Mouse (Mus musculus) cerebellum, adult 2 months (tissue): ENCODE results near the gene Kdm3a.
A peak's percentile ranks its signal among the peaks of the same experiment; 100 is the strongest.

ENCODE experiments used
- CTCF ChIP-seq: fragments of 200-500 bp; IDR thresholded peaks from 2 replicates; pipeline ENCODE4 v1.5.1; 2011; ENCODE audit warnings: low read depth, mild to moderate bottlenecking, control low read depth, low read length, moderate library complexity, borderline replicate concordance; ENCODE audit not compliant: insufficient read depth
- POLR2A ChIP-seq: fragments of 200-500 bp; IDR thresholded peaks from 2 replicates; pipeline ENCODE4 v1.6.1; 2011; ENCODE audit warnings: low read length, control low read depth, borderline replicate concordance; ENCODE audit not compliant: insufficient read depth

DNA sequence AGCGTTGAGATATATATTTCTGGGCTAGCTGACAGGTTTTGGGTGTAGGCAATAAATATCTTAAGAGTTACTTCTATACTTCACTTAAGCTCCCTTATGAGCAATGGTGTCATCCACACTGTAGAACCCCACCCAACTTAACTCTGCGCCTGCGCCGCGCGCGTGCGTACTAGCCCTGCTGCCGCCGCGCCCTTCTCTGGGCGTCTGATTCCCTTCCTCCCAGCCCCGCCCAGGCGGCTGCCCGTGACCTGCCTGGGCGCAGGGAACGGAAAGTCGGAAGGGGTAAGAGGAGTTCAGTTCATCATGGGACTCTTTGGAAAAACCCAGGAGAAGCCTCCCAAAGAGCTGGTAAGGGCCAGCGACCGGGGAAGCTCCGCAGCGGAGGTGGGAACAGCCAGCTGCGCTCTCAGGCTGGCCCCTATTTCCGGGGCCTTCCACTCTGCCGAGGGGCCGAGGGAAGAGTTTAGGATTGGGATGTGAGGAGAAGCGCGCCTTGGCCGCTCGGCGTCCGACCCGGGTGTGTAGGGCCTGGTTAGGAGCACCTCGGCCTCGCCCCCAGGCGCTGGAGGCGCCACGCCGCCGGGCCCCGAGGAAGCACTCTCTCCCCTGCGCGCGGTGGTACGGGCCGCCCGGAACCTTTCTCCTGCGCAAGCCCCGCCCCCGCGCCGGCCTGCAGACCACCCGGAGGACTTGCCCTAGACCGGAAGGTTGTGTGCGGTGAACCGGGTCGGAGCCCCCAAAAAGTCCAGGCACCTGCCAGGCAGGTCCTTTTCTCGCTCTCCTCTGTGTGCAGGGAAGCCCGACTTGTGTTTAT lies 88.9 kb downstream of the Kdm3a start, which contains the start of gene Chmp3:
- peak; percentile 66; the same call in 1 of the 2 replicates for TF ChIP-seq POLR2A
- TF ChIP-seq CTCF: no peak
